ENCODE assay signal across 8 mouse cellular contexts in the genomic region with DNA sequence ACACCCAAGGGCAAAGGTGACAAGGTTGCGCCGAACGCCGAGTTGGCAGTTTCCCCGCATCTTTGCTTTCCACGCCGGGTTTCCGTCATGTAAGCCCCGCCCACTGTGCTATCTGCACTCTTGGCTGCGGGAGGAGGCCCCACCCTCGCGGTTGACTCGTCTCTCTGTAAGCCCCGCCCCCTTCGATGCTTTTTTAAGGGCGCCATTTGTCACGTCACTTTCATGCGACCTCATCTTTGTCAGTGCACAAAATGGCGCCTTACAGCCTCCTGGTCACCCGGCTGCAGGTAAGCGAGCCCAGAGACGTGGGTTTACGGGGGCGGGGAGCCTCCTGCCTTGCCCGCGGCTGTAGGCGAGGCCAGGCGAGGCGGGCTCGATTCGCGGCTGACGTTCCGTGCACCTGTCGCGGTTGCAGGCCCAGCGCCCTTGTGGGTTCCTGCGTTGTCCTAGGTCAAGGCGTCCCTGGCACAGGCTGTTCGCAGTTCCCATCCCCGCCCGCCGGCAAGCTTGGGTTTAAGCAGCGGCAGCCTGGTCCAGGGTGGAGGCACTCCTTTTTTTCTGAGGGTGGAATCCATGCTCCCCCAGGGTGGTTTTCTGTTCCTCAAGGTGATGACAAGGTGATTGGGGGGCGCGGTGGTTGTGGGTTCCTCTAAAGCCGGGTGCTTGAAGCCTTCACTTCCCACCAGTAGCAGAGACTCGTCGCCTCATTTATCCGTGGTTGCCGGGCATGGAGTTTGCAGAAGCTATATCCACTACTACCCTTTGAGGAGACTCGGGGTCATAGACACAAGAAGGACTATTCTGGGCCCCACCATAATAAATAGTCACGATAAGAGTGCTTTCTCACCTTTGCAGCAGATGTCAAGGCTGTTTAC. TPM values are rescaled to one million over a fixed set of nuclear protein-coding genes. Genes with fewer than 3 reads are reported as not detected.
DNase-seq lines count a peak whose midpoint lies in the region; ATAC-seq and TF ChIP-seq lines count a peak whose summit lies in the region.

Gene Aco2, plus strand, starts transcription at position 48 of the 875 bp plus-strand sequence.

- peak within 1 kb of the TSS; percentile 96 for H3K4me3 ChIP-seq in ES-Bruce4 (ENCODE audit: low read depth, low read length)
- peak within 1 kb of the TSS; percentile 98 for H3K4me3 ChIP-seq in forebrain, embryonic 13.5 days
- peak within 1 kb of the TSS; percentile 89 for H3K4me3 ChIP-seq in neural tube, embryonic 15.5 days (replicated peaks)

- H3K4me1 ChIP-seq in ES-Bruce4 (ENCODE audit: control insufficient read depth, insufficient read depth, low read length), result peaks cover 2% of the 10 kb centered on the region
- H3K4me1 ChIP-seq in forebrain, embryonic 13.5 days, result peaks cover 30% of the 10 kb centered on the region
- H3K4me1 ChIP-seq in neural tube, embryonic 15.5 days, result peaks cover 27% of the 10 kb centered on the region

- no peaks in the 10 kb centered on the region for H3K27me3 ChIP-seq in ES-Bruce4 (ENCODE audit: control insufficient read depth, insufficient read depth, low read length, poor library complexity, severe bottlenecking)
- H3K27me3 ChIP-seq in forebrain, embryonic 13.5 days, result no peaks in the 10 kb centered on the region
- no peaks in the 10 kb centered on the region for H3K27me3 ChIP-seq in neural tube, embryonic 15.5 days (replicated peaks)

- H3K4me2 ChIP-seq in forebrain, embryonic 13.5 days, result peak within 1 kb of the TSS; percentile 85
- peak within 1 kb of the TSS; percentile 83 for H3K4me2 ChIP-seq in neural tube, embryonic 15.5 days

- TF ChIP-seq CTCF in ES-Bruce4 (IDR thresholded peaks at IDR 0.05; ENCODE audit: low read depth, low read length), result no peak

- H3K9ac ChIP-seq in ES-Bruce4 (ENCODE audit: low read depth, poor library complexity, severe bottlenecking), result peak within 1 kb of the TSS; percentile 98
- H3K9ac ChIP-seq in forebrain, embryonic 13.5 days, result peak within 1 kb of the TSS; percentile 87
- peak within 1 kb of the TSS; percentile 95 for H3K9ac ChIP-seq in neural tube, embryonic 15.5 days (replicated peaks)

- ATAC-seq in cerebellum, adult (ENCODE audit: insufficient number of reproducible peaks, low FRiP score, low TSS enrichment), result peak; percentile 75
- peak; percentile 85 for ATAC-seq in forebrain, embryonic 13.5 days
- peak; percentile 89 for ATAC-seq in neural tube, embryonic 15.5 days (ENCODE audit: low FRiP score)

- H3K36me3 ChIP-seq in ES-Bruce4 (ENCODE audit: control insufficient read depth, insufficient read depth, low read length, poor library complexity, severe bottlenecking), result peaks cover 33% of the 10 kb centered on the region
- peaks cover 33% of the 10 kb centered on the region for H3K36me3 ChIP-seq in forebrain, embryonic 13.5 days (ENCODE audit: poor library complexity, severe bottlenecking)
- peaks cover 31% of the 10 kb centered on the region for H3K36me3 ChIP-seq in neural tube, embryonic 15.5 days

- peak within 1 kb of the TSS; percentile 73 for H3K27ac ChIP-seq in ES-Bruce4 (ENCODE audit: insufficient read depth, low read length)
- peak within 1 kb of the TSS; percentile 98 for H3K27ac ChIP-seq in forebrain, embryonic 13.5 days
- H3K27ac ChIP-seq in neural tube, embryonic 15.5 days (replicated peaks), result peak within 1 kb of the TSS; percentile 99

- no peaks in the 10 kb centered on the region for H3K9me3 ChIP-seq in ES-Bruce4 (replicated peaks; ENCODE audit: control insufficient read depth, insufficient read depth, low read length, poor library complexity, severe bottlenecking)
- H3K9me3 ChIP-seq in forebrain, embryonic 13.5 days (replicated peaks), result no peaks in the 10 kb centered on the region
- H3K9me3 ChIP-seq in neural tube, embryonic 15.5 days (replicated peaks), result no peaks in the 10 kb centered on the region

- no peak for TF ChIP-seq EP300 in ES-Bruce4 (IDR thresholded peaks at IDR 0.05; ENCODE audit: insufficient read depth, low read depth, low read length)

- under 1% methylated on average over 53 of the region's 53 CpGs for WGBS in forebrain, embryonic 13.5 days
- 1% methylated on average over 53 of the region's 53 CpGs for WGBS in neural tube, embryonic 15.5 days

- no peak for TF ChIP-seq POLR2A in ES-Bruce4 (IDR thresholded peaks at IDR 0.05; ENCODE audit: insufficient read depth, low read length)

- DNase-seq in heart, postnatal 10 days, result peak; percentile 100
- peak; percentile 100 for DNase-seq in layer of hippocampus, adult 11-12 months (ENCODE audit: low spot score)
- DNase-seq in lung, adult 18-20 months, result peak; percentile 99
- DNase-seq in testis, postnatal 14 days (ENCODE audit: low spot score), result peak; percentile 99

- intact Hi-C loops in heart, postnatal 10 days (cut with DNase I), result loop anchor here (5.0 kb wide), 1 partner anchor 40 kb away; no protein-coding TSS in a partner anchor

RNA-seq across cellular contexts. Expression of gene Aco2, which starts in this region (rescaled TPM):
- polyA plus RNA-seq in ES-Bruce4 (2011; ENCODE audit: insufficient read depth, insufficient read length, low read depth, missing spikeins), result 174 and 181 TPM in 2 replicates
- polyA plus RNA-seq in forebrain, embryonic 13.5 days (2015; fragmentation: Nextera tagmentation; extraction: Ambion mirVana), result 202 and 211 TPM in 2 replicates
- 1,000 to 10,000 TPM; 1,895 to 1,910 TPM for total RNA-seq in heart, postnatal 10 days (2021)
- 295 and 298 TPM in 2 replicates for polyA plus RNA-seq in neural tube, embryonic 15.5 days (2015; fragmentation: Nextera tagmentation; extraction: Ambion mirVana)

Comparison
In these comparisons a context has a peak if more than half of its experiments do, and no peak if none do; other contexts are left out.
1. Peak in every context shown above with its lines: DNase-seq, ATAC-seq, H3K4me3 ChIP-seq and H3K27ac ChIP-seq.